Mouse (Mus musculus) kidney, adult 2 months (tissue): ENCODE data around the gene Tars. TPM values are rescaled to one million over a fixed set of nuclear protein-coding genes. Genes with fewer than 3 reads are reported as not detected.

ENCODE experiments used
- DNase-seq: peaks from one replicate; pipeline ENCODE4 v3.0.0; 2021
- H3K27ac ChIP-seq: fragments of 200-500 bp; 2 replicates; pipeline ENCODE4 v1.5.1; 2012; ENCODE audit warnings: low read depth, low read length, control low read depth, inconsistent platforms; ENCODE audit not compliant: insufficient read depth
- H3K27me3 ChIP-seq: fragments of 200-500 bp; replicated peaks from 2 replicates; pipeline ENCODE4 v1.6.1; 2012; ENCODE audit warnings: mild to moderate bottlenecking, moderate library complexity, low read length, inconsistent platforms; ENCODE audit not compliant: control insufficient read depth, insufficient read depth
- H3K36me3 ChIP-seq: fragments of 200-500 bp; 2 replicates; pipeline ENCODE4 v1.6.1; 2012; ENCODE audit warnings: mild to moderate bottlenecking, moderate library complexity, low read length, inconsistent platforms; ENCODE audit not compliant: control insufficient read depth, insufficient read depth
- H3K4me1 ChIP-seq: fragments of 200-500 bp; 2 replicates; pipeline ENCODE4 v1.6.1; 2011; ENCODE audit warnings: low read length; ENCODE audit not compliant: control insufficient read depth, insufficient read depth
- H3K4me3 ChIP-seq: fragments of 200-500 bp; 2 replicates; pipeline ENCODE4 v1.5.1; 2011; ENCODE audit warnings: mild to moderate bottlenecking, low read depth, low read length, control low read depth; ENCODE audit not compliant: insufficient read depth
- CTCF ChIP-seq: fragments of 200-500 bp; conservative IDR thresholded peaks from 2 replicates; pipeline ENCODE4 v1.5.1; 2011; ENCODE audit warnings: low read depth, mild to moderate bottlenecking, control low read depth, low read length, moderate library complexity, mixed read lengths; ENCODE audit not compliant: insufficient read depth, insufficient read length
- POLR2A ChIP-seq: fragments of 200-500 bp; IDR thresholded peaks from one replicate; pipeline ENCODE4 v1.6.1; 2011; ENCODE audit warnings: low read depth, low read length, control low read depth
- WGBS: fragments of 180-500 bp; shearing (Covaris S2); methylation state at CpG from one replicate; pipeline ENCODE4 v1.1.7; 2018; 5-methylcytosine and 5-hydroxymethylcytosine counted together
- polyA plus RNA-seq: library from polyadenylated mRNA; depleted of rRNA; stranded (reverse); fragments of >200 nt; gene quantifications from 2 replicates; pipeline ENCODE4 v1.2.3, GENCODE M21; 2012

The Tars gene
- polyA plus RNA-seq, 1 experiment, result 12.9 TPM

DNA sequence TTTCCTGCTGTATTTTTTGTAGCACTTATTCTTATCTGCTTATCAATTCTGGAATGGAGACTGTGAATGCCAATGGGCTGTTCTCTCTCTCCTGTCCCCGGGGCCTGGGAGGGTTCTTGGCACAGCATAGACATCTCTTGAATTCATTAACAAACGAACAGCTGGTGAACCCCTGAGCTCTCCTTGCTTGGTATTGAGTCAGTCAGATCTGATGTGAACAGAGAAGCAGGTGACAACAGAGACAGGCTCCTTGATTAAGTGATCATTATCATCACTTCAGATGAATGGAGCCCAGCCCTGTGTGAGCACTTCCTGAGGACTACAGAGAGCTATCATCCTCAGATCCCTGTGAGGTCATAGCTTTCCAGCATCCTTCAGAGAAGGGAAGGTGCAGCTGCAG, 35.4 kb downstream of the Tars start:
- Histone ChIP-seq H3K4me1 (no peaks in the 10 kb centered on the region), H3K27ac (no peak overlapping the region), H3K4me3 (no peak overlapping the region), H3K27me3 (no peaks in the 10 kb centered on the region), H3K36me3 (no peaks in the 10 kb centered on the region)
- DNase-seq, result peak; percentile 18
- TF ChIP-seq POLR2A, result no peak
- WGBS, result 19% methylated on average over 2 of the region's 2 CpGs

- H3K4me1 ChIP-seq, result no peaks in the 10 kb centered on the region
- H3K27me3 ChIP-seq, result no peaks in the 10 kb centered on the region
- H3K4me3 ChIP-seq, result no peak overlapping the region
- no peaks in the 10 kb centered on the region for H3K36me3 ChIP-seq
- 60% methylated on average over 5 of the region's 5 CpGs for WGBS
- no peak overlapping the region for H3K27ac ChIP-seq
- no peak for DNase-seq
- TF ChIP-seq CTCF, result no peak
- no peak for TF ChIP-seq POLR2A
These were observed 37.6 kb downstream of the Tars start for GRCm38 (mm10) chr15:11361824-11362223.

- TF ChIP-seq CTCF, result no peak
- no peak for TF ChIP-seq POLR2A
- Histone ChIP-seq H3K27ac (no peak overlapping the region), H3K4me3 (no peak overlapping the region), H3K4me1 (no peaks in the 10 kb centered on the region), H3K36me3 (no peaks in the 10 kb centered on the region), H3K27me3 (no peaks in the 10 kb centered on the region)
- no peak for DNase-seq
- 72% methylated on average over 1 of the region's 1 CpGs for WGBS
These were observed 38.6 kb downstream of the Tars start for GRCm38 (mm10) chr15:11360888-11361287.

- H3K27me3 ChIP-seq, result no peaks in the 10 kb centered on the region
- H3K27ac ChIP-seq, result no peak overlapping the region
- no peaks in the 10 kb centered on the region for H3K36me3 ChIP-seq
- no peak overlapping the region for H3K4me3 ChIP-seq
- DNase-seq, result peak; percentile 40
- WGBS, result 73% methylated on average over 2 of the region's 2 CpGs
- TF ChIP-seq POLR2A (no peak), CTCF (no peak)
- no peaks in the 10 kb centered on the region for H3K4me1 ChIP-seq
These were observed 42.0 kb downstream of the Tars start for GRCm38 (mm10) chr15:11357501-11357900.

- no peaks in the 10 kb centered on the region for H3K27me3 ChIP-seq
- TF ChIP-seq POLR2A (no peak), CTCF (no peak)
- H3K27ac ChIP-seq, result no peak overlapping the region
- H3K4me3 ChIP-seq, result no peak overlapping the region
- 81% methylated on average over 3 of the region's 3 CpGs for WGBS
- H3K36me3 ChIP-seq, result no peaks in the 10 kb centered on the region
- no peaks in the 10 kb centered on the region for H3K4me1 ChIP-seq
- DNase-seq, result no peak
These were observed 43.6 kb downstream of the Tars start for GRCm38 (mm10) chr15:11355865-11356264.

DNA sequence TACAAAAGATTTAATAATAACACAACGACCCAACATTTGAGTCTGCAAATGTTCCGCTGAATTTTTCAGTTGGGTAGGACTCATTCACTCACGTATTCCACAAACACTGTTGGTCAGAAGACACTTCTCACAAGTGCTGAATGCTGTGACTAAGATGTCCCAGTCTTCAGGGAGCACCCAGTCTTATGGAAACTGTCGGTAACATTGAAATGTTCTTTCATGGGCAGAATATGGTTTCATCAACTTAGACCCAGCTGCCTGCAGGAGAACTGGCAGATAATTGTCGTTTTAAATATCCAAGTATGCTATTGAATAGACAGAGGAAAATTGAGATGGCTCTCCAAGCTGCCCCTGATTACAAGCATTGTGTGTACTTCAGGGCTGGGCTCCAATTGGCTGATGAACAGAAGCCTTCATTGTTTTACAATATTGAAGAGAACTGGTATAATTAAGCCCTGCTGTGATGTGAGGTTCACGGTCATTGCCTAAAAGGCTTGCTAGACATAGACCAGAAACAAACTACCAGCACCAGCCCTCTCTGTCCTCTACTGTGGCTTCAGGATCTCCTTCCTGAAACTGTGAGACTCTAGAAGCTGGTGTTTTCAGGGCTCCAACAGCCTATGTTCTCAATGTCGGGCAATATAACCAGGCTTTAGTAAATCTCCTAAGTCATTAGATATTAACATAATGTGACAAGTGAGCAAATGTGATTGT, 59.8 kb downstream of the Tars start:
- 90% methylated on average over 7 of the region's 7 CpGs for WGBS
- no peak overlapping the region for H3K4me3 ChIP-seq
- no peaks in the 10 kb centered on the region for H3K27me3 ChIP-seq
- no peaks in the 10 kb centered on the region for H3K36me3 ChIP-seq
- no peak for DNase-seq
- no peak overlapping the region for H3K27ac ChIP-seq
- H3K4me1 ChIP-seq, result no peaks in the 10 kb centered on the region
- TF ChIP-seq CTCF, result no peak
- TF ChIP-seq POLR2A, result no peak
